Mouse (Mus musculus): ENCODE measurements around the gene Tsga10. TPM values are rescaled to one million over a fixed set of nuclear protein-coding genes. Genes with fewer than 3 reads are reported as not detected.

The Tsga10 gene
- polyA plus RNA-seq, 1 experiment from 2014 or later, result 7.7 TPM

GRCm38 (mm10) chr1:37872131-37873067 lies 6.2 kb upstream of the Tsga10 start:
- H3K9me3 ChIP-seq (ENCODE audit: low read depth, low read length), result peaks cover 4% of the 10 kb centered on the region; the same call in 1 of the 2 replicates
- DNase-seq (peak; percentile 86), ATAC-seq (ENCODE audit: insufficient read depth) (peak; percentile 92)
- no peak for TF ChIP-seq CTCF (IDR thresholded peaks at IDR 0.05; ENCODE audit: low read depth)
- peak overlapping the region; percentile 46 for H3K4me3 ChIP-seq (ENCODE audit: low read depth, low read length)
- H3K36me3 ChIP-seq (ENCODE audit: insufficient read depth), result peaks cover 25% of the 10 kb centered on the region; the same call in 1 of the 2 replicates
- peak overlapping the region; percentile 65 for H3K4me2 ChIP-seq
- no peaks in the 10 kb centered on the region for H3K27me3 ChIP-seq (ENCODE audit: insufficient read depth, low read length)
- H3K27ac ChIP-seq (ENCODE audit: low read depth), result peak overlapping the region; percentile 84
- 4% methylated on average over 33 of the region's 33 CpGs for WGBS
- H3K9ac ChIP-seq, result peak overlapping the region; percentile 56
- H3K4me1 ChIP-seq (ENCODE audit: insufficient read depth), result no peaks in the 10 kb centered on the region

DNA sequence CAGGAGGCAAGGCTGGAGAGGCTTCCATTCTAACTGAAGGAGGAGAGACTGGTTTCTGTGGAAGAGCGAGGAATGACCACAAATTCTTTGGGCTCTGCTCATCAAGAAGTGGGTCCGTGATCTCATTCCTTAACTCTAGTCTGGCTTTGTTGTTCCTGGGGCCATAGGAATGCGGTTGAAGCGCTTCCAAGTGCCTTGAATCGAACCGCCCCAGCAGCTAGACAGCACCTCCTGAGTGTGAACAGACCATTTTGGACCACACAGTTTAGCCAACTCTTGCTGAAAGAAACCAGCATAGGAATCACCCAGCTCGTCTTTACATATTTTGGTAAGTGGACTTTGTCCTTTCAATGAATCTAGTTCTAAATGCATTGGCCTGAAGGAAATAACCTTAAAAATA lies 5.5 kb upstream of the Tsga10 start, which contains the start of gene Lipt1:
Gene Lipt1 (plus strand): TSS at position 35 of the 400 bp plus-strand sequence.
- H3K9me3 ChIP-seq (ENCODE audit: low read depth, low read length), result peaks cover 4% of the 10 kb centered on the region; the same call in 1 of the 2 replicates
- no peaks in the 10 kb centered on the region for H3K4me1 ChIP-seq (ENCODE audit: insufficient read depth)
- no peaks in the 10 kb centered on the region for H3K27me3 ChIP-seq (ENCODE audit: insufficient read depth, low read length)
- peak within 1 kb of the TSS; percentile 84 for H3K27ac ChIP-seq (ENCODE audit: low read depth)
- H3K36me3 ChIP-seq (ENCODE audit: insufficient read depth), result peaks cover 20% of the 10 kb centered on the region; the same call in 1 of the 2 replicates
- peak within 1 kb of the TSS; percentile 56 for H3K9ac ChIP-seq
- DNase-seq, result no peak
- no peak for TF ChIP-seq CTCF (IDR thresholded peaks at IDR 0.05; ENCODE audit: low read depth)
- peak within 1 kb of the TSS; percentile 65 for H3K4me2 ChIP-seq
- H3K4me3 ChIP-seq (ENCODE audit: low read depth, low read length), result peak within 1 kb of the TSS; percentile 46
- ATAC-seq (ENCODE audit: insufficient read depth), result peak; percentile 78
- 5% methylated on average over 7 of the region's 7 CpGs for WGBS

GRCm38 (mm10) chr1:37869362-37869761 lies 3.1 kb upstream of the Tsga10 start:
- ATAC-seq (ENCODE audit: insufficient read depth), result no peak
- no peaks in the 10 kb centered on the region for H3K4me1 ChIP-seq (ENCODE audit: insufficient read depth)
- H3K4me2 ChIP-seq, result no peak overlapping the region
- WGBS, result 42% methylated on average over 2 of the region's 2 CpGs
- H3K36me3 ChIP-seq (ENCODE audit: insufficient read depth), result no peaks in the 10 kb centered on the region
- H3K27ac ChIP-seq (ENCODE audit: low read depth), result no peak overlapping the region
- no peaks in the 10 kb centered on the region for H3K9me3 ChIP-seq (ENCODE audit: low read depth, low read length)
- no peaks in the 10 kb centered on the region for H3K27me3 ChIP-seq (ENCODE audit: insufficient read depth, low read length)
- no peak overlapping the region for H3K9ac ChIP-seq
- no peak for TF ChIP-seq CTCF (IDR thresholded peaks at IDR 0.05; ENCODE audit: low read depth)
- no peak for DNase-seq
- no peak overlapping the region for H3K4me3 ChIP-seq (ENCODE audit: low read depth, low read length)

GRCm38 (mm10) chr1:37868640-37869039 lies 2.4 kb upstream of the Tsga10 start:
- Histone ChIP-seq H3K9me3 (ENCODE audit: low read depth, low read length) (no peaks in the 10 kb centered on the region), H3K27ac (ENCODE audit: low read depth) (no peak overlapping the region), H3K36me3 (ENCODE audit: insufficient read depth) (no peaks in the 10 kb centered on the region), H3K4me1 (ENCODE audit: insufficient read depth) (no peaks in the 10 kb centered on the region), H3K9ac (no peak overlapping the region), H3K4me3 (ENCODE audit: low read depth, low read length) (no peak overlapping the region), H3K27me3 (ENCODE audit: insufficient read depth, low read length) (no peaks in the 10 kb centered on the region), H3K4me2 (no peak overlapping the region)
- no peak for TF ChIP-seq CTCF (IDR thresholded peaks at IDR 0.05; ENCODE audit: low read depth)
- DNase-seq, result no peak
- 62% methylated on average over 10 of the region's 10 CpGs for WGBS
- ATAC-seq (ENCODE audit: insufficient read depth), result no peak

DNA sequence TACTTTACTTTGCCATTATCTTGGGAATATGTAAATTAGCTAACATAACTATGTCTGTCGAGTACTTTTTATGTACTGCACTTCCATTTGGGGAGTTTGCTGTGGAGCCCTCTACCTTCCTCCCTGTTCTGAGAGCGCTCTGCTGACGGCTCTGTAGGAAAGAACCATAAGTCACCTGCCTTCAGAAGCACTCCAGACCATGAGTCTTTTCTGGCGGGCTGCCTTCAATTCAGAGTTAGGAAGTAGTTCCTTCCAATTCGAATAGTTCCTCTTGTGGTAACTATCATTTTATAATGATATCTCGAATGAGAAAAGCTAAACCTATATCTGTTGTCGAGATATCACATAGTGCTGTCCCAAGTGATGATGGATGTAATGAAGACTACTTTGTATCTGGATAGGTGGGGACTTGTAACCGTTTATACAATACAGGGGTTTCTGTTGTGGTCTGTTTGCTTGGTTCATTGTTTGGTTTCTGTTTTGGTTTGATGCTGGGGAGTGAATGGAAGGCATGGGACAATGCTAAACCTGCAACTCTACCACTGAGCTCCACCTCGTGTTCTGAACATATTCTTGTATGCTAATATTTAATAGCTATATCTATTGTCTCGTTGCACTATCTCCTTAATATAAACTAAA lies 1.6 kb upstream of the Tsga10 start:
- H3K9me3 ChIP-seq (ENCODE audit: low read depth, low read length), result no peaks in the 10 kb centered on the region
- no peak overlapping the region for H3K4me3 ChIP-seq (ENCODE audit: low read depth, low read length)
- no peak overlapping the region for H3K9ac ChIP-seq
- no peak for ATAC-seq (ENCODE audit: insufficient read depth)
- H3K27ac ChIP-seq (ENCODE audit: low read depth), result no peak overlapping the region
- no peaks in the 10 kb centered on the region for H3K36me3 ChIP-seq (ENCODE audit: insufficient read depth)
- no peak overlapping the region for H3K4me2 ChIP-seq
- WGBS, result 64% methylated on average over 10 of the region's 10 CpGs
- H3K4me1 ChIP-seq (ENCODE audit: insufficient read depth), result no peaks in the 10 kb centered on the region
- H3K27me3 ChIP-seq (ENCODE audit: insufficient read depth, low read length), result no peaks in the 10 kb centered on the region
- TF ChIP-seq CTCF (IDR thresholded peaks at IDR 0.05; ENCODE audit: low read depth), result no peak
- no peak for DNase-seq

GRCm38 (mm10) chr1:37867056-37867455 lies 827 bp upstream of the Tsga10 start:
- no peaks in the 10 kb centered on the region for H3K27me3 ChIP-seq (ENCODE audit: insufficient read depth, low read length)
- 79% methylated on average over 1 of the region's 1 CpGs for WGBS
- H3K9ac ChIP-seq, result no peak overlapping the region
- no peak overlapping the region for H3K4me2 ChIP-seq
- H3K4me3 ChIP-seq (ENCODE audit: low read depth, low read length), result no peak overlapping the region
- DNase-seq (peak; percentile 57), ATAC-seq (ENCODE audit: insufficient read depth) (no peak)
- H3K27ac ChIP-seq (ENCODE audit: low read depth), result no peak overlapping the region
- no peaks in the 10 kb centered on the region for H3K36me3 ChIP-seq (ENCODE audit: insufficient read depth)
- H3K4me1 ChIP-seq (ENCODE audit: insufficient read depth), result no peaks in the 10 kb centered on the region
- no peaks in the 10 kb centered on the region for H3K9me3 ChIP-seq (ENCODE audit: low read depth, low read length)
- TF ChIP-seq CTCF (IDR thresholded peaks at IDR 0.05; ENCODE audit: low read depth), result peak; percentile 68

Measured in lung, embryonic 14.5 days (tissue).